Mouse (Mus musculus) liver, embryonic 13.5 days (tissue): ENCODE data around the gene Mettl7a3. TPM values are rescaled to one million over a fixed set of nuclear protein-coding genes. Genes with fewer than 3 reads are reported as not detected.
A peak's percentile ranks its signal among the peaks of the same experiment; 100 is the strongest.
"Not testable (repeated sequence)": the region's sequence is repeated elsewhere in the genome, so short reads cannot be mapped to it uniquely, and the experiment has no call there.

Experiments used
- ATAC-seq: fragments of 200-750 bp; cut with Nextera tagmentation; 2 replicates; pipeline ENCODE4 v1.8.0; 2017; ENCODE audit warnings: low read depth, mild to moderate bottlenecking, moderate number of reproducible peaks, moderate library complexity
- DNase-seq: peaks from one replicate; pipeline ENCODE4 v3.0.0; 2022
- H3K27ac ChIP-seq: fragments of 300-500 bp; sonication (generic); 2 replicates; pipeline ENCODE4 v1.5.1; 2015; ENCODE audit warnings: moderate library complexity, mild to moderate bottlenecking, inconsistent platforms
- H3K27me3 ChIP-seq: fragments of 300-500 bp; sonication (generic); 2 replicates; pipeline ENCODE4 v1.6.1; 2015; ENCODE audit warnings: mild to moderate bottlenecking, inconsistent platforms
- H3K36me3 ChIP-seq: fragments of 300-500 bp; sonication (generic); 2 replicates; pipeline ENCODE4 v1.6.1; 2015; ENCODE audit warnings: mild to moderate bottlenecking, inconsistent platforms
- H3K4me1 ChIP-seq: fragments of 300-500 bp; sonication (generic); replicated peaks from 2 replicates; pipeline ENCODE4 v1.6.1; 2015; ENCODE audit warnings: inconsistent platforms
- H3K4me2 ChIP-seq: fragments of 300-500 bp; sonication (generic); 2 replicates; pipeline ENCODE4 v1.6.1; 2015; ENCODE audit warnings: inconsistent platforms, mild to moderate bottlenecking, moderate library complexity
- H3K4me3 ChIP-seq: fragments of 300-500 bp; sonication (generic); replicated peaks from 2 replicates; pipeline ENCODE4 v1.5.1; 2015; ENCODE audit warnings: mild to moderate bottlenecking, inconsistent platforms
- H3K9ac ChIP-seq: fragments of 300-500 bp; sonication (generic); 2 replicates; pipeline ENCODE4 v1.6.1; 2015; ENCODE audit warnings: mild to moderate bottlenecking, inconsistent platforms
- H3K9me3 ChIP-seq: fragments of 300-500 bp; sonication (generic); replicated peaks from 2 replicates; pipeline ENCODE4 v1.6.1; 2016; ENCODE audit warnings: inconsistent platforms
- WGBS: fragments of 180-500 bp; shearing (Covaris S2); methylation state at CpG from one replicate; pipeline ENCODE4 v1.1.7; 2015; ENCODE audit not compliant: insufficient replicate concordance; 5-methylcytosine and 5-hydroxymethylcytosine counted together
- polyA plus RNA-seq: library from polyadenylated mRNA; unstranded; fragments of >200 nt; fragmentation: Nextera tagmentation; extraction: Ambion mirVana; gene quantifications from 2 replicates; pipeline ENCODE4 v1.2.1, GENCODE M21; 2015

Gene Mettl7a3
- polyA plus RNA-seq, 1 experiment from 2014 or later: not detected

DNA sequence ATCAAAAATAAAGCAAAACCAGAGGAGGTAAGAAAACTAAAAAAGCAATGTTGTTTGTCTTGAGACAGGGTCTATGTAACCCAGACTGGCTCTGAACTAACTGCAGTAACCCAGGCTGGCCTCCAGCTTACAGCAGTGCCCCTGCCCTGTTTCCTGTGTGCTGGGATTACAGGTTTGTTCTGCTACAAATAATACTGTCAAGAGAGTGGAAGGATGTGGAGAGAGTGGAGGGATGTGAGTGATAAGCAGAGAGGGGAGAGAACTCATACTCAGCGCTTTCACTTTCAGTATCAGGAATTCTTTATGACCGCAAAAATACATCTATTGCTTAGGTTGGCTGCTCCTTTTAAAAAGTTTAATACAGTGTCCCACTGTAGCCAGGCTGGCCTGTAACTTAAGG, 22.4 kb upstream of the Mettl7a3 start:
- Histone ChIP-seq H3K9ac (no peak overlapping the region), H3K27ac (no peak overlapping the region), H3K4me1 (peaks cover 22% of the 10 kb centered on the region), H3K9me3 (no peaks in the 10 kb centered on the region), H3K36me3 (peaks cover 14% of the 10 kb centered on the region; the same call in 1 of the 2 replicates), H3K27me3 (no peaks in the 10 kb centered on the region), H3K4me3 (no peak overlapping the region), H3K4me2 (no peak overlapping the region)
- DNase-seq (no peak), ATAC-seq (no peak)
- WGBS: 57% methylated on average over 2 of the region's 2 CpGs

DNA sequence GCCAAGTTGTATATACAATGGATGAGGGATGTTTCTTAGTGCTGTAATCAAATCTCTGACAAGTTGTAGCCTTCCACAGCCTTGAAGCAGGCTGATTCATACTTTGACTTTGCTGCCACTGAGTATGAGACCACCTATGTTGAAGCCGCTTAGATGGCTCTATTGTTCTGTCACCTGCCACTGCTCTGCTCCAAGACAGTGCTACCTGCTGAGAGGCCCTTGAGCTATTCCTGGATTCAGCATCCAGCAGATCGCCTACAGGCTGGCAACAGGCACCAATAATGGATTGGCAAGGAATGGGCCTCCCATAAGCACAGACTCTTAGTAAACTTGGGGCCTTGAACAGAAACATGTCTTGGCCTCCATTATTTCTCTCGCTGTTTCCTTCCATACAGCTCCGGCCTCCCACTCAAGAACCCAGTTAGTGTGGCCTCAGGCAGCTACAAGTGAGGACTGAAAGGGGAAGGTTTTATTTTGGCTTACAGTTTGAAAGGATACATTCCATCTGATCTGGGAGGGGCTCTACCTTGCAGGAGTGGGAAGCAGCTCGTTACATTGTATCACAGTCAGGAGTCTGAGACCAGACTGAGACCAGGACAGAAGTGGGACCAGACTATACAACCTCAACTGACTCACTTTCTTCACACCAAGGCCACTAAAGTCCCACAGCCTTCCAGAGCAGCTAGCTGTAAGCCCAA, 20.1 kb upstream of the Mettl7a3 start:
- no peaks in the 10 kb centered on the region for H3K9me3 ChIP-seq
- ATAC-seq: no peak
- H3K36me3 ChIP-seq: peaks cover 14% of the 10 kb centered on the region; the same call in 1 of the 2 replicates
- no peak overlapping the region for H3K27ac ChIP-seq
- peaks cover 18% of the 10 kb centered on the region for H3K4me1 ChIP-seq
- no peak overlapping the region for H3K9ac ChIP-seq
- DNase-seq: no peak
- H3K4me2 ChIP-seq: no peak overlapping the region
- H3K27me3 ChIP-seq: no peaks in the 10 kb centered on the region
- 80% methylated on average over 5 of the region's 5 CpGs for WGBS
- H3K4me3 ChIP-seq: no peak overlapping the region

DNA sequence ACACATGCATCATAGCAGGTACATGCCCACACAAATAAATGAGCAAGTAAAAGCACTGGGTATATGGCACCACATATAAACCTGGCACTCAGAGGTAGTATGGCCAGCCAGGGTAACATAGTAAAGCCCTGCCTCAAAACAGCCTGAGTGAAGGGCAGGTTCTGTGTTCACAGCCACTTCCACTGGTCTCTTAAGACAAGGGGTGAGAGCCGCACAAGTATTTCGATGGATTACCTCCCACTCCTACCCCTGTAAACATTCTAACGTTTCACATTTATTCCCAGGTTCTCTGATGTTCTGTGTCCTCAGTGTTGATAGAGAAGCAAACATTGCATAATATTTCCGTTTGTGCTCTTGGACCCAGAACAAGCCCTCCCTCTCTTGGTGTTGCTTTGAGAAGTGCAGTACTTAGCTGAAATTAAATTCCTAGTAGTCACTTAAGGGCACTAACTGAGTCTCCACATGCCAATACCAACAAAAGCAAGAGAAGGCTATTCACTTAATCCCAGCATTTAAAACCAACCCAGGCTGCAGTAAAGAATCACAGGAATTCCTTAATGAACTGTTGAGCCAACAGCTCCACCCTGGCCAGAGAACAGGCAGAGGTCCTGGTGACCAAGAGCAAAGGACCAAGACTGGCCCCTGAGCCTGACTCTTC, 16.6 kb upstream of the Mettl7a3 start:
- 66% methylated on average over 4 of the region's 4 CpGs for WGBS
- not testable (repeated sequence) for DNase-seq, H3K9me3 ChIP-seq, H3K27ac ChIP-seq, H3K4me3 ChIP-seq, H3K4me2 ChIP-seq, H3K9ac ChIP-seq, H3K27me3 ChIP-seq
- Histone ChIP-seq H3K36me3 (peaks cover 14% of the 10 kb centered on the region; the same call in 1 of the 2 replicates), H3K4me1 (peaks cover 11% of the 10 kb centered on the region; the same call in 1 of the 2 replicates)
- ATAC-seq: peak; percentile 43; the same call in 1 of the 2 replicates

DNA sequence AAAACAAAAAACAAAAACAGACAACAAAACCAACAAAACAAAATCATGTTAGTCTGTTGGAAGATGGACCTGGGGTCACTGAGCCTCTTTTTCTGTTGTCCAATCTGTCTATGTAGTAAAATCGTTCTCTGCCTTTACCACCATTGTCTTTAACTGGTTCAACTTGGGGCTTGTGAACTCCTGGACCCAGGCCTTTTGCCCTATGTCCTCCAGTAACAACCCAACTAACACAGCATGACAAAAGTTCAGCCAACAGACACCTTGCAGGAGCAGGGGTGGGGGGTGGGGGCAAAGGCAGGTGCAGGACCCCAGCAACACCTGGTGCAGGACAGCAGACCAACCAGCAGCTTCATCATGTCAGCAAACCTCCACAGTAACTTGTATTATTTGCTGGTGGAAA, 14.8 kb upstream of the Mettl7a3 start:
- Histone ChIP-seq H3K36me3 (peaks cover 2% of the 10 kb centered on the region; the same call in 1 of the 2 replicates), H3K4me3 (no peak overlapping the region), H3K4me1 (peaks cover 18% of the 10 kb centered on the region), H3K9me3 (no peaks in the 10 kb centered on the region), H3K27me3 (no peaks in the 10 kb centered on the region), H3K9ac (no peak overlapping the region), H3K4me2 (no peak overlapping the region), H3K27ac (peak overlapping the region; percentile 39; the same call in 1 of the 2 replicates)
- ATAC-seq (no peak), DNase-seq (no peak)
- WGBS: 63% methylated on average over 1 of the region's 1 CpGs

DNA sequence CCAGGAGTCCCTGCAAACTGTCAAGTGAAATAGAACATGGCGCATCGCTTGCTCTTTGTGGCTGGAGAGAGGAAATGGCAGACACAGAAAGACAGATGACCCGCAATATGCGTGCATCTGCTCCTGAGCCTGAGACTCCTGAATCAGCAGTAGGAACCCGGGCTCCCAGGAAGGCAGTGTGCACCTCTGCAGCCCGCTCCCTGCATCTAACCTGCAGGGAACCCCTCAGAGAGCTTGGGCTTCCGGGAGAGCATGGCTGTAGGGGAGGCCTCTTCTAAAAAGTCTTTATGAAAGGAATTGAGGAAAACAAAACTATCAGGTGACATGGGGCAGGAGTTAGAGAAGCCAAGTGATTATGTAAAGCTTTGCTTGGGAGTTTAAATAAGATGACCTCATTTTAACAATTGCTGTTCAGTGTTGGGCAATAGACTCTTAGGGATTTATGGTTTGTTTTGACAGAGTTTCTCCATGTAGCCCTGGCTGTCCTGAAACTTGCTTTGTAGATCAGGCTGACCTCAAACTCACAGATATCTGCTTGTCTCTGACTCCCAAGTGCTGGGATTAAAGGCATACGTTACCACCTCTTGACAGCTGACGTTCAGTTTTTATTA, 14.3 kb upstream of the Mettl7a3 start:
- Histone ChIP-seq H3K36me3 (no peaks in the 10 kb centered on the region), H3K27ac (peak overlapping the region; percentile 39; the same call in 1 of the 2 replicates), H3K9ac (no peak overlapping the region), H3K4me2 (no peak overlapping the region), H3K27me3 (no peaks in the 10 kb centered on the region), H3K4me1 (peaks cover 18% of the 10 kb centered on the region), H3K9me3 (no peaks in the 10 kb centered on the region), H3K4me3 (no peak overlapping the region)
- DNase-seq (no peak), ATAC-seq (no peak)
- WGBS: 62% methylated on average over 9 of the region's 9 CpGs

DNA sequence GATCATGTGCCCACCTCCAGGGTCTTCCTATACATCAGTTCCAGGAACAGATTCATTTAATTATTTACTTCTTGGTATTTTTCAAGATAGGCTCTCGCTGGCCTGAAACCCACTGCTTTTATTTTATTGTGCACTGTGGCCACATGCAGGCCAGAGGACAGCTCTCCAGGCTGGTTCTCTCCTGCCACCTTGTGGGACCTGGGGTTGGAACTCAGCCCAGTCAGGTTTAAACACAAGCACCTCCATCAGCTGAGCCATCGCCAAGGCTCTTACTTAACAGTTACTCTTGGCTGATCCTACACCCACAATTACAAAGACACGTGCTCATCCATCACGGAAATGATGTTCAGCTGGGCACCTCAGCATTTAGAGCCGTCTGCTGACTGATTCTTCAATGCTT, 13.6 kb upstream of the Mettl7a3 start:
- Histone ChIP-seq H3K9me3 (no peaks in the 10 kb centered on the region), H3K4me3 (no peak overlapping the region), H3K27me3 (no peaks in the 10 kb centered on the region), H3K4me2 (no peak overlapping the region), H3K9ac (no peak overlapping the region), H3K4me1 (peaks cover 18% of the 10 kb centered on the region), H3K36me3 (no peaks in the 10 kb centered on the region), H3K27ac (peak overlapping the region; percentile 6; the same call in 1 of the 2 replicates)
- ATAC-seq (no peak), DNase-seq (no peak)
- WGBS: 44% methylated on average over 5 of the region's 5 CpGs

DNA sequence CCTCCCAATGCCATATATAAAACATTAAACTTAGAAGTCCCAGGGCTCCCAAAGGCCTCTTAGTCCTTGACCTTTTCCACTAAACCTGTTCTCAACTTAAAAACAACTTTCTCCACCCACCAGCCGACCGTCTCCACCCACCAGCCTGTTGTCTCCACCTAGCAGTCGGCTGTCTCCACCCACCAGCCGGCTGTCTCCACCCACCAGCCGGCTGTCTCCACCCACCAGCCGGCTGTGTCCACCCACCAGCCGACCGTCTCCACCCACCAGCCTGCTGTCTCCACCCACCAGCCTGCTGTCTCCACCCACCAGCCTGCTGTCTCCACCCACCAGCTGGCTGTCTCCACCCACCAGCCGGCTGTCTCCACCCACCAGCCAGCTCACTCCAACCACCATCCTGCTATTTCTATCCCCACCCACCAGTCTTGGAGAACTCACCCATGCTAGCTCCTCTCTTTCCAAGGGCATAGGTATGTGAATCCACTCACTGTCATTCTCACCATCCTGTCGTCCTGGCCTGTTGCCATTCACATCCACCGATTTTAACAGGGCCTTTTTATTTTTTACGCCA, 10.6 kb upstream of the Mettl7a3 start:
- Histone ChIP-seq H3K4me3 (no peak overlapping the region), H3K27ac (no peak overlapping the region), H3K36me3 (no peaks in the 10 kb centered on the region), H3K9ac (no peak overlapping the region), H3K9me3 (no peaks in the 10 kb centered on the region), H3K4me1 (peaks cover 14% of the 10 kb centered on the region), H3K27me3 (no peaks in the 10 kb centered on the region), H3K4me2 (no peak overlapping the region)
- peak; percentile 53 for DNase-seq
- WGBS: 44% methylated on average over 12 of the region's 12 CpGs
- no peak for ATAC-seq

DNA sequence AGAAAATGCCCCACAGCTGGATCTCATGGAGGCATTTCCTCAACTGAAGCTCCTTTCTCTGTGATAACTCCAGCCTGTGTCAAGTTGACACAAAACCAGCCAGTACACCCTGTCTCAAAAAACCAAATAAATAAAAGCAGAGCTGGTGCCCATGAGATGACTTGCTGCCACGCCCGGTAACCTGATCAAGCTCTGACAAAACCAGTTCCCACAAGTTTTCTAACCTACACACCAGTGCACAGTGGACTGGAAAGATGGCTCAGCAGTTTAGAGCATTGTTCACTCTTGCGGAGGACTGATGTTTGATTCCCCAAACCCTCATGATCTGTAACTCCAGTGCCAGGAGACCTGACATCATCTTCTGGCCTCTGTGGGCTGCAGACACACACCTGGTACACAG, 9.5 kb upstream of the Mettl7a3 start:
- Histone ChIP-seq H3K27ac (no peak overlapping the region), H3K4me1 (peaks cover 8% of the 10 kb centered on the region), H3K4me3 (no peak overlapping the region), H3K9me3 (no peaks in the 10 kb centered on the region), H3K9ac (no peak overlapping the region), H3K36me3 (no peaks in the 10 kb centered on the region), H3K27me3 (no peaks in the 10 kb centered on the region), H3K4me2 (no peak overlapping the region)
- no peak for DNase-seq
- 75% methylated on average over 3 of the region's 3 CpGs for WGBS
- no peak for ATAC-seq

DNA sequence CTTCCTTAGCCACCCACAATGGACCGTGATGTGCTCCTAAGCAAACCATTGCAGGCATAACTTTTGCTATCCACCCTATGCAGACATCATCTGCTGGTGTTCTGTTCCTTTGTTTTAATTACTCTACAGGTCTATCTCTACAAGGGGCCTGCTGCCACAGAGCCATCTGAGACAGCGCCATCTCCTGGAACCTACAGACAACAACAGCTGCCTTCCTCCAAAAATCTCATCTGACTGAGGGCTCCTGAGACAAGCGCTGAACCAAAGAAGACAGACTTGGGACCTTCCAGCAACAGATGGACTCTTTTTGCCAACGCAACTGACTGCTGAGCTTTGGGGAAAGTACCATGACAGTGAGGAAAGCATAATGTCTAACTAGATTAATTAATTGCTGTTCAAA, 6.6 kb upstream of the Mettl7a3 start:
- not testable (repeated sequence) for H3K9ac ChIP-seq, H3K27ac ChIP-seq, H3K4me1 ChIP-seq, H3K4me3 ChIP-seq, H3K9me3 ChIP-seq, H3K4me2 ChIP-seq, ATAC-seq, DNase-seq, H3K27me3 ChIP-seq, H3K36me3 ChIP-seq
- 62% methylated on average over 4 of the region's 4 CpGs for WGBS

DNA sequence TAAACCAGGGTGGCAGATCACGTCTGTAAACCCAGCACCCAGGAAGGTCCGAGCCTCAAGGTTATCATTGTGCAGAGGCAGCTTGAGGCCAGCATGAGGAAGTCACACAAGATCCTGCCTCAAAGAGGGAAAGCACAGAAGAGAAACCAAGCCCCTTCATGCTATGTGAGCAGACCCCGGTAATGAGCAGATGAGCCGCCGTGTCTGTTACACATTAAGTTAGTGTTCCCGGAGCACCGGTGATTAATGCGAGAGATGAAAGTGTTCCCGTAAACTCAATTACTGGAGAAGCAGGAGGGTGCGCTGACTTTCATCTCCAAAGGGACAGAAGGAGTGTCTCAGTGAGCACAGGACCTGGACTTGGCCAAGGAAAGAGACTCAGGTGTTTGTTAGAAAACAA, 5.4 kb upstream of the Mettl7a3 start:
- WGBS: 76% methylated on average over 10 of the region's 10 CpGs
- not testable (repeated sequence) for H3K4me3 ChIP-seq, H3K9me3 ChIP-seq, H3K27me3 ChIP-seq, H3K36me3 ChIP-seq, H3K4me1 ChIP-seq, ATAC-seq, H3K9ac ChIP-seq, H3K27ac ChIP-seq, DNase-seq, H3K4me2 ChIP-seq

DNA sequence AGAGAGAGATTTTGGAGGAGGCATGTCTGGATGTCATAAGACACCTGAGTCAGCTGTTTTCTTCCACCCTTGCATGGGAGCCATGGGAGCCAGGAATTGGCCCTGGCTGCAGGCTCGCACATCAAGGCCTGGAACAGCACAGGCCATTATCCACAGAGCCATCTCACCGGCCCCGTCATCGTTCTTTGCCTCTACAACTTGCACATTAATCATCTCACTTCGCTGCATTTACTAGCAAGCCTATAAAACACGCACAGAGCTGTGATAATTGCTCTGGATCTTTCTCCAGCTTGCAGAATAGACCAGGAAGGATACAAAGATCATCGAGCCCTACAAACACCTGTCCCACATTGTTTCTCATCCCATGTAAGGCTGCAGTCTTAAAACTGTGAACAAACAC, 4.0 kb upstream of the Mettl7a3 start:
- H3K4me2 ChIP-seq: no peak overlapping the region
- no peak overlapping the region for H3K9ac ChIP-seq
- H3K36me3 ChIP-seq: no peaks in the 10 kb centered on the region
- no peak for DNase-seq
- WGBS: 79% methylated on average over 7 of the region's 7 CpGs
- no peak for ATAC-seq
- H3K4me3 ChIP-seq: no peak overlapping the region
- no peaks in the 10 kb centered on the region for H3K4me1 ChIP-seq
- H3K9me3 ChIP-seq: no peaks in the 10 kb centered on the region
- H3K27me3 ChIP-seq: no peaks in the 10 kb centered on the region
- H3K27ac ChIP-seq: no peak overlapping the region
